Mouse (Mus musculus) spleen, postnatal 10 days (tissue): ENCODE measurements at regions not wholly inside any gene's neighbourhood (a gene's known extent, or its start where the extent isn't known, plus 50 kb on each side); places are given as distances from the start of the nearest gene placed in this dataset.

Experiments
- DNase-seq, 2 experiments: peaks; one replicate each; pipeline ENCODE4 v3.0.0; 2021 to 2022; ENCODE audit warnings: low spot score in 2 of 2

GRCm38 (mm10) chr2:74977828-74978227 lies 152.2 kb downstream of the Mtx2 start:
- DNase-seq: no peak

GRCm38 (mm10) chr2:74981856-74982255 lies 156.3 kb downstream of the Mtx2 start:
- no peak for DNase-seq

- DNase-seq: no peak
Observed at GRCm38 (mm10) chr2:74993802-74994201, 168.2 kb downstream of the Mtx2 start.

- DNase-seq: no peak
Observed at GRCm38 (mm10) chr2:74994998-74995397, 169.4 kb downstream of the Mtx2 start.

- DNase-seq: no peak
Observed at GRCm38 (mm10) chr2:74997736-74998135, 172.1 kb downstream of the Mtx2 start.

GRCm38 (mm10) chr2:75000368-75000796 lies 174.8 kb downstream of the Mtx2 start:
- DNase-seq: no peak

- no peak for DNase-seq
Observed at GRCm38 (mm10) chr2:75002562-75002961, 177.0 kb downstream of the Mtx2 start.

- DNase-seq: no peak
Observed at GRCm38 (mm10) chr2:75008116-75008515, 182.5 kb downstream of the Mtx2 start.

GRCm38 (mm10) chr2:75010647-75011046 lies 185.0 kb downstream of the Mtx2 start:
- no peak for DNase-seq

- no peak for DNase-seq
Observed at GRCm38 (mm10) chr2:75012046-75012445, 186.4 kb downstream of the Mtx2 start.

- no peak for DNase-seq
Observed at GRCm38 (mm10) chr2:75014994-75015728, 189.6 kb downstream of the Mtx2 start.

GRCm38 (mm10) chr2:75019459-75019858 lies 193.9 kb downstream of the Mtx2 start:
- DNase-seq: peak in 1 of 2 experiments; percentile 14

GRCm38 (mm10) chr2:75021639-75022038 lies 196.0 kb downstream of the Mtx2 start:
- no peak for DNase-seq

GRCm38 (mm10) chr2:75028151-75028550 lies 202.5 kb downstream of the Mtx2 start:
- DNase-seq: no peak

GRCm38 (mm10) chr2:75029089-75029693 lies 203.6 kb downstream of the Mtx2 start:
- no peak for DNase-seq

- no peak for DNase-seq
Observed at GRCm38 (mm10) chr2:75034708-75035107, 209.1 kb downstream of the Mtx2 start.

GRCm38 (mm10) chr2:75039066-75039465 lies 213.5 kb downstream of the Mtx2 start:
- DNase-seq: no peak

- DNase-seq: no peak
Observed at GRCm38 (mm10) chr2:75046892-75047291, 221.3 kb downstream of the Mtx2 start.

GRCm38 (mm10) chr2:75048071-75048470 lies 222.5 kb downstream of the Mtx2 start:
- no peak for DNase-seq

- peak in 1 of 2 experiments; percentile 17 for DNase-seq
Observed at GRCm38 (mm10) chr2:75054474-75055186, 229.0 kb downstream of the Mtx2 start.

GRCm38 (mm10) chr2:75055187-75055543 lies 229.6 kb downstream of the Mtx2 start:
- DNase-seq: peak in 1 of 2 experiments; percentile 50

GRCm38 (mm10) chr2:75061009-75061408 lies 235.4 kb downstream of the Mtx2 start:
- no peak for DNase-seq
